Mouse (Mus musculus): ENCODE measurements around the gene Nrip1. TPM values are rescaled to one million over a fixed set of nuclear protein-coding genes. Genes with fewer than 3 reads are reported as not detected.

The Nrip1 gene
- total RNA-seq (2023), result 10 to 100 TPM; 16.9 to 19.5 TPM

DNA sequence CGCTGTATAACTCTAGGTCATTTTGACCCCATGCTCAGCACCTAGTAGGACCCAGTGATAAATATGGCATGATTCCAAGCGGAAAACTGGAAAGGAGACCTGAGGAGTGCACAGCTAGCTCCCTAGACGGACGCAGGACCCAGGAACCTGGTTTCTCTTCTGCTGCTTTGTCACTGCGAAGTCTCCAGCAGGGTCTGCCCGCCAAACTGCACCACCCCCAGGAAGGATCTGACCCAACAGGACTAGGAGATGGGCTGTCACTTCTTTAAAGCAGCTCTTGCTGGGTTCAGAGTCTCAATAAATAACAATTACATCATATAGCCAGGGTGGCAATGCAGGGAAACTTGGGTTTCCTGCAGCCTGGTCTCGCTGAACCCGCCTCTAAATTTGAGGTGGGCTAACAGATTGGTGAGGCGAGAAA is at the start of gene Nrip1:
TSS of gene Nrip1 (minus strand) at position 157 of the 421 bp plus-strand sequence.

